Mouse (Mus musculus): Measurements from ENCODE around the gene Auts2. TPM values are rescaled to one million over a fixed set of nuclear protein-coding genes. Genes with fewer than 3 reads are reported as not detected.
A peak's percentile ranks its signal among the peaks of the same experiment; 100 is the strongest.

The Auts2 gene
- polyA plus RNA-seq, 1 experiment from 2014 or later, result 57.8 TPM

GRCm38 (mm10) chr5:131832891-131833876, 710.0 kb downstream of the Auts2 start:
- Histone ChIP-seq H3K4me3 (no peak overlapping the region), H3K4me1 (peaks cover 48% of the 10 kb centered on the region), H3K9me3 (replicated peaks) (no peaks in the 10 kb centered on the region), H3K36me3 (no peaks in the 10 kb centered on the region), H3K27ac (0 out of 2 replicates have a peak overlapping the region, but pooled peaks have one; percentile 22), H3K27me3 (ENCODE audit: low read depth, poor library complexity, severe bottlenecking) (0 out of 2 replicates have a peak, but pooled peaks cover 10% of the 10 kb centered on the region)
- 26% methylated on average over 19 of the region's 19 CpGs for WGBS
- DNase-seq (ENCODE audit: low spot score), result no peak

- H3K9me3 ChIP-seq (replicated peaks), result no peaks in the 10 kb centered on the region
- 0 out of 2 replicates have a peak overlapping the region, but pooled peaks have one; percentile 26 for H3K27ac ChIP-seq
- H3K4me3 ChIP-seq, result no peak overlapping the region
- DNase-seq (ENCODE audit: low spot score), result no peak
- no peaks in the 10 kb centered on the region for H3K36me3 ChIP-seq
- 29% methylated on average over 6 of the region's 6 CpGs for WGBS
- peaks cover 41% of the 10 kb centered on the region for H3K4me1 ChIP-seq
- H3K27me3 ChIP-seq (ENCODE audit: low read depth, poor library complexity, severe bottlenecking), result 0 out of 2 replicates have a peak, but pooled peaks cover 10% of the 10 kb centered on the region
Observed at GRCm38 (mm10) chr5:131830111-131830510, 713.0 kb downstream of the Auts2 start.

- 0 out of 2 replicates have a peak, but pooled peaks cover 10% of the 10 kb centered on the region for H3K27me3 ChIP-seq (ENCODE audit: low read depth, poor library complexity, severe bottlenecking)
- peak; percentile 51 for DNase-seq (ENCODE audit: low spot score)
- no peaks in the 10 kb centered on the region for H3K9me3 ChIP-seq (replicated peaks)
- H3K27ac ChIP-seq, result peak overlapping the region; percentile 58; the same call in 1 of the 2 replicates
- 13% methylated on average over 3 of the region's 3 CpGs for WGBS
- peaks cover 50% of the 10 kb centered on the region for H3K4me1 ChIP-seq
- no peak overlapping the region for H3K4me3 ChIP-seq
- no peaks in the 10 kb centered on the region for H3K36me3 ChIP-seq
Observed at GRCm38 (mm10) chr5:131829248-131829647, 713.9 kb downstream of the Auts2 start.

- Histone ChIP-seq H3K4me1 (peaks cover 49% of the 10 kb centered on the region), H3K36me3 (no peaks in the 10 kb centered on the region), H3K9me3 (replicated peaks) (no peaks in the 10 kb centered on the region), H3K4me3 (no peak overlapping the region), H3K27me3 (ENCODE audit: low read depth, poor library complexity, severe bottlenecking) (peaks cover 5% of the 10 kb centered on the region; the same call in 1 of the 2 replicates), H3K27ac (no peak overlapping the region)
- WGBS, result 46% methylated on average over 2 of the region's 2 CpGs
- DNase-seq (ENCODE audit: low spot score), result no peak
Observed at GRCm38 (mm10) chr5:131828607-131829006, 714.5 kb downstream of the Auts2 start.

- peaks cover 41% of the 10 kb centered on the region for H3K4me1 ChIP-seq
- no peak overlapping the region for H3K4me3 ChIP-seq
- no peaks in the 10 kb centered on the region; the same call in 1 of the 2 replicates for H3K27me3 ChIP-seq (ENCODE audit: low read depth, poor library complexity, severe bottlenecking)
- no peaks in the 10 kb centered on the region for H3K36me3 ChIP-seq
- 96% methylated on average over 8 of the region's 8 CpGs for WGBS
- no peak for DNase-seq (ENCODE audit: low spot score)
- H3K9me3 ChIP-seq (replicated peaks), result no peaks in the 10 kb centered on the region
- no peak overlapping the region for H3K27ac ChIP-seq
Observed at GRCm38 (mm10) chr5:131826362-131827261, 716.5 kb downstream of the Auts2 start.

- Histone ChIP-seq H3K4me1 (peaks cover 38% of the 10 kb centered on the region), H3K27me3 (ENCODE audit: low read depth, poor library complexity, severe bottlenecking) (no peaks in the 10 kb centered on the region; the same call in 1 of the 2 replicates), H3K36me3 (no peaks in the 10 kb centered on the region), H3K27ac (no peak overlapping the region; the same call in 1 of the 2 replicates), H3K4me3 (no peak overlapping the region), H3K9me3 (replicated peaks) (no peaks in the 10 kb centered on the region)
- 55% methylated on average over 3 of the region's 3 CpGs for WGBS
- no peak for DNase-seq (ENCODE audit: low spot score)
Observed at GRCm38 (mm10) chr5:131825421-131825820, 717.7 kb downstream of the Auts2 start.

- Histone ChIP-seq H3K27ac (peak overlapping the region; percentile 25; the same call in 1 of the 2 replicates), H3K4me3 (no peak overlapping the region), H3K27me3 (ENCODE audit: low read depth, poor library complexity, severe bottlenecking) (no peaks in the 10 kb centered on the region; the same call in 1 of the 2 replicates), H3K36me3 (no peaks in the 10 kb centered on the region), H3K9me3 (replicated peaks) (no peaks in the 10 kb centered on the region), H3K4me1 (peaks cover 28% of the 10 kb centered on the region)
- WGBS, result 31% methylated on average over 11 of the region's 11 CpGs
- DNase-seq (ENCODE audit: low spot score), result no peak
Observed at GRCm38 (mm10) chr5:131824197-131824991, 718.8 kb downstream of the Auts2 start.

- H3K9me3 ChIP-seq (replicated peaks), result no peaks in the 10 kb centered on the region
- H3K36me3 ChIP-seq, result no peaks in the 10 kb centered on the region
- H3K4me3 ChIP-seq, result no peak overlapping the region
- H3K27ac ChIP-seq, result no peak overlapping the region
- peaks cover 18% of the 10 kb centered on the region for H3K4me1 ChIP-seq
- WGBS, result 92% methylated on average over 4 of the region's 4 CpGs
- no peak for DNase-seq (ENCODE audit: low spot score)
- no peaks in the 10 kb centered on the region; the same call in 1 of the 2 replicates for H3K27me3 ChIP-seq (ENCODE audit: low read depth, poor library complexity, severe bottlenecking)
Observed at GRCm38 (mm10) chr5:131821461-131821860, 721.7 kb downstream of the Auts2 start.

GRCm38 (mm10) chr5:131819251-131819691, 723.9 kb downstream of the Auts2 start:
- Histone ChIP-seq H3K27me3 (ENCODE audit: low read depth, poor library complexity, severe bottlenecking) (no peaks in the 10 kb centered on the region; the same call in 1 of the 2 replicates), H3K36me3 (no peaks in the 10 kb centered on the region), H3K4me3 (no peak overlapping the region), H3K27ac (no peak overlapping the region), H3K4me1 (peaks cover 6% of the 10 kb centered on the region), H3K9me3 (replicated peaks) (no peaks in the 10 kb centered on the region)
- WGBS, result 97% methylated on average over 15 of the region's 15 CpGs
- no peak for DNase-seq (ENCODE audit: low spot score)

DNA sequence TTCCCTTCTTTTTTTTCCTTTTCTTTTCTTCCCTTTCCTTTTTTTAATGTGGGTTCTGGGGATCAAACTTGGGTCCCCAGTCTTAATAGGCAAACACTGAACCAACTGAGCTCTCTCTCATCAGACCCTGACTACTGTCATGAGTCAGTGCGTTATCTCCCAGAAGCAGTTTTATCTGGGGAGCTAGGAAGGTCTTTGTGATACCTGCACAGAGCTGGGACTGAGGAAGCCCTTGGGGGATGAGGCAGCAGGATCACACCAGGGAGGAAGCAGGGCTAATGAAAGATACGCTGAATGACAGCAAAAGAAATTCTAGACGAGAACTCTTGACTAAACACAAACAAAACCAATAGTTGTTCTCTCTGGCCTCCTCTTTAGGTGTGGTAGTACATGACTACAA, 727.6 kb downstream of the Auts2 start:
- H3K36me3 ChIP-seq, result no peaks in the 10 kb centered on the region
- no peak for DNase-seq (ENCODE audit: low spot score)
- no peaks in the 10 kb centered on the region for H3K9me3 ChIP-seq (replicated peaks)
- WGBS, result 84% methylated on average over 3 of the region's 3 CpGs
- H3K27ac ChIP-seq, result no peak overlapping the region
- H3K27me3 ChIP-seq (ENCODE audit: low read depth, poor library complexity, severe bottlenecking), result no peaks in the 10 kb centered on the region
- peaks cover 18% of the 10 kb centered on the region for H3K4me1 ChIP-seq
- no peak overlapping the region for H3K4me3 ChIP-seq

DNA sequence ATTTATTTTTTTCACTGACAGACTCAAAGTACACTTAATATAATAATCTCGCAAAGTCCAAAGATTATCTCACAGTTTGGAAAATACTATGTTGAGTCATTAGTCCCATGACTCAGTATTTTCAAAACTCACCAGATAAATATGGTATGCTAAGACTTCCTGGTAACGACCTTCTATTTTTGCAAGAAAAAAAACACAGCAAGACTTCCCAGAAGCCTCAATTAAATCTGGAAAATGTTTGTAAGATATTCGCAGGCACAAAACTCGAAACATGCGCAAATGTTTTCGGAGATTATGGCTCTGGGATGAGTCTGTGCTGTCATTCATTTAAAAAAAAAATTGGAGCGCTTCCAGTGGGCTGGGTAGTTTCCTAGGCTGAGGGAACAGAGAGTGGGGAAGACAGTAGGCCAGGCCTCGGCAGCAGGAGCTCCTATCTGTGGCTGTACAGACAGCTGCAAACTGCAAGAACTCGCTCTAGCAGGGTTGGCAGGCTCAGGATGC, 728.6 kb downstream of the Auts2 start:
- peaks cover 18% of the 10 kb centered on the region for H3K4me1 ChIP-seq
- no peaks in the 10 kb centered on the region for H3K9me3 ChIP-seq (replicated peaks)
- no peak for DNase-seq (ENCODE audit: low spot score)
- H3K27ac ChIP-seq, result no peak overlapping the region
- no peaks in the 10 kb centered on the region for H3K27me3 ChIP-seq (ENCODE audit: low read depth, poor library complexity, severe bottlenecking)
- H3K4me3 ChIP-seq, result no peak overlapping the region
- 86% methylated on average over 9 of the region's 9 CpGs for WGBS
- no peaks in the 10 kb centered on the region for H3K36me3 ChIP-seq
